Mouse (Mus musculus): ENCODE measurements around the gene 1110008P14Rik.

DNA sequence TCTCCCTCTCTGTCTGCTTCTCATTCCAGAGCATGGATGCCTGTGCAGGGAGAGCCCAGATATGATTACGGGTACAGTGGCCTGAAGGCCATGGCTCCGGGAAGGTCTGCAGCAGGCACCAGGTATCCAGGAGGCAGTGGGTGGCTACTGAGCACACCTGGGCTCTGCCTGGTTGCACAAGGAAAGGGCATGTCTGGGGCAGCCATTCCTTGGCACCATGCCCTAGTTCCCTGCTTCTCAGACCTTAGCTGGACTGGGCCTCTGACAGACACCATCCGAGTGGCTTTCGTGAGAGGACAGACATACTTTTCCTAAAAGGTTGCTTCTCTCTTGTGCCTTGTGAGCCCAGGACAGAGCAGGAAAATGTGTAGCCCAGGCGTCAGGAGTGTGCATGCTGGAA lies 10.3 kb upstream of the 1110008P14Rik start:
- TF ChIP-seq CTCF (IDR thresholded peaks at IDR 0.05; ENCODE audit: low read depth, low read length) (no peak), POLR2A (IDR thresholded peaks at IDR 0.05; ENCODE audit: insufficient read depth, low read length) (no peak)

Measured in ES-Bruce4 (cell line).